Mouse (Mus musculus): ENCODE measurements around the gene Hnrnpll. TPM values are rescaled to one million over a fixed set of nuclear protein-coding genes. Genes with fewer than 3 reads are reported as not detected.
A peak's percentile ranks its signal among the peaks of the same experiment; 100 is the strongest.

Hnrnpll gene
- total RNA-seq (2021), result 10 to 100 TPM; 22.9 TPM
- long read RNA-seq, experiment 1, transcript Hnrnpll-201 (13 exons, 3,116 nt), result major isoform, 7 of 19 reads
- long read RNA-seq, experiment 1, partial matches to known transcripts, result 1 of 19 reads
- long read RNA-seq, experiment 1, other reads (novel, unspliced or antisense), result 7 of 19 reads
- long read RNA-seq, experiment 2, transcript Hnrnpll-205 (13 exons, 3,009 nt), result major isoform, 7 of 11 reads
- long read RNA-seq, experiment 2, partial matches to known transcripts, result 0 of 11 reads
- long read RNA-seq, experiment 2, other reads (novel, unspliced or antisense), result 2 of 11 reads

GRCm38 (mm10) chr17:80061783-80062619, at the start of gene Hnrnpll:
TSS of gene Hnrnpll (minus strand) at chr17:80062334.
- DNase-seq, result peak; percentile 99

GRCm38 (mm10) chr17:80105348-80105978, 43.3 kb upstream of the Hnrnpll start:
- DNase-seq, result no peak

- DNase-seq, result no peak
Measured at GRCm38 (mm10) chr17:80099823-80100222, 37.7 kb upstream of the Hnrnpll start.

- no peak for DNase-seq
Measured at GRCm38 (mm10) chr17:80097221-80097620, 35.1 kb upstream of the Hnrnpll start.

- no peak for DNase-seq
Measured at GRCm38 (mm10) chr17:80096720-80097114, 34.6 kb upstream of the Hnrnpll start.

GRCm38 (mm10) chr17:80096043-80096719, 34.0 kb upstream of the Hnrnpll start:
- DNase-seq, result peak; percentile 47 to 55

GRCm38 (mm10) chr17:80095254-80095899, 33.2 kb upstream of the Hnrnpll start:
- DNase-seq, result no peak

GRCm38 (mm10) chr17:80091879-80092549, 29.9 kb upstream of the Hnrnpll start:
- no peak for DNase-seq

GRCm38 (mm10) chr17:80090551-80090950, 28.4 kb upstream of the Hnrnpll start:
- DNase-seq, result peak; percentile 15 to 39

GRCm38 (mm10) chr17:80088168-80088567, 26.0 kb upstream of the Hnrnpll start:
- no peak for DNase-seq

- no peak for DNase-seq
Measured at GRCm38 (mm10) chr17:80086591-80086990, 24.5 kb upstream of the Hnrnpll start.

- peak; percentile 5 to 12 for DNase-seq
Measured at GRCm38 (mm10) chr17:80084424-80084823, 22.3 kb upstream of the Hnrnpll start.

GRCm38 (mm10) chr17:80083223-80083622, 21.1 kb upstream of the Hnrnpll start:
- no peak for DNase-seq

- DNase-seq, result no peak
Measured at GRCm38 (mm10) chr17:80078726-80079125, 16.6 kb upstream of the Hnrnpll start.

GRCm38 (mm10) chr17:80067257-80067656, 5.1 kb upstream of the Hnrnpll start:
- no peak for DNase-seq

- no peak for DNase-seq
Measured at GRCm38 (mm10) chr17:80063840-80064495, 1.8 kb upstream of the Hnrnpll start.

- DNase-seq, result no peak
Measured at GRCm38 (mm10) chr17:80063386-80063785, 1.3 kb upstream of the Hnrnpll start.

GRCm38 (mm10) chr17:80062620-80063010, 481 bp upstream of the Hnrnpll start:
- no peak for DNase-seq

- DNase-seq, result peak; percentile 63 to 65
Measured at GRCm38 (mm10) chr17:80060828-80061782, 1.0 kb downstream of the Hnrnpll start.
